Mouse (Mus musculus): Measurements from ENCODE around the gene Hpca.

Gene Hpca

DNA sequence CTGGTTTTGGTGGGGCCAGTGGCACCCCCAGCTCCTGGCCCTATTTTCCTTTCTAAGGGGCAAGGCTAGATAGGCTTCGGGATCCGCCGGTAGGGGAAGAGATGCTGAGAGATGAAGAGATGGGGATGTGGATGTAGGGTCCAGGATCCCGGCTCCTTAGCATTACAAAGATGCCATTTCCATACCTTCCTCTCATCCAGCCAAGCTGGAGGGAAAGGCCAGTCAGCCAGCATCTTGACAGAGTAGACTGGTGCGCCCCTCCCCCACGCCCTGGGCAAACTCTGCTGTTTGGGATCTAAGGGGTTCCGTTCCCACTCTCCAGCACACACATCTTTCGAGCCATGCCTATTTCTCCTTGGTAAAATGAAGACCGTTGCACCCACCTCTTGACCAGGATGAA, 15.8 kb downstream of the Hpca start:
- no peak for DNase-seq

DNA sequence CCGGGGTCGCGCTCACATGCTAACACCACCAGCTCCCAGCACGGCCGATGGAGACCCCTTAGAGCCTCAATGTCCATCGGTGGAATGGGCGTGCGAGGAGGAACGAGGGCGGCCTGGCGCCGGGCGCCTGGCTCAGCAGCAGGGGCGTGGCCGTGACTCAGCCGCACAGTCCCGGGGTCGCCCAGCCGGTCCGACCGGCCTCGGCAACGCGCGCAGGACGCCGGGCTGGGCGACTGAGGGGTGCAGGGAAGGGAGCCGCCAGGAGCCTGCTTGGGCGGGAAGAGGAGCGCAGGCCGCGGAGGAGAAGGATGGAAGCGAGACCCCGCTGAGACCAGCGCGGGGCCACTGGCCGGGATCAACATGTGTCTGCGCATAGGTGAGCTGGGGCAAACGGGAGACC, 16.5 kb downstream of the Hpca start, which contains the start of gene Tmem54:
TSS of gene Tmem54 (plus strand) at position 193 of the 400 bp plus-strand sequence.
- DNase-seq, result no peak

DNA sequence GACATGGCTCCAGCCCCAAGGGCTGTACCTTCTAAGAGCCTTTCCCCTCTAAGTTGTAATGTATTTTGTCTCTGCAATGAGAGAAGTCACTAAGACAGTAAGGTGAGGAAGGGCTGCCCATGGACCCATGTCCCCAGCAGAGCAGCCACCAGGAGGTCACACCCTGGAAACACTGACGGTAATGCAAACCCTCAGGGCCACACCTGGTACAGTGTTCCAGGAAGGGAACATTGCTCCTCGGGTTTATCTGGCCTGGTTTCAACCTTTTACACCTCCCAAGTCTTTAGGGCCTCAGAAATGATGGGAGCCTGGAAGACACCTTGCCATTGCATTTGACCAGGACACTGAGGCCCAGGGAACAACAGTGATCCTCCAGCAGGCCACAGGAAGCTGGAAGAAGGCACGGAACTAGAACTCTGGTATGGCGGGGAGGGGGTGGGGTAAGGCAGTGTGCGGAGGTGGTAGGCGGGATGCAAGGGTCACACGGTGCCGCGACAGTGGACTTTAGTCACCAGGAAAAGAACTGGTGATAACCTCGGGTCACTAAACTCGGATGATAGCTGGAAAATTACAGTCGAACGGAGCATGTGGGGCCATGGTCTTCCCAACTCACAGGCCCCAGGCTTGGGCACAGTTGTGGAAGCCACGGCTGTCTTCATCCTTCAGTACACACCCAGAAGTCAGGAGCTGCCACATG, 19.6 kb downstream of the Hpca start:
- DNase-seq, result no peak

DNA sequence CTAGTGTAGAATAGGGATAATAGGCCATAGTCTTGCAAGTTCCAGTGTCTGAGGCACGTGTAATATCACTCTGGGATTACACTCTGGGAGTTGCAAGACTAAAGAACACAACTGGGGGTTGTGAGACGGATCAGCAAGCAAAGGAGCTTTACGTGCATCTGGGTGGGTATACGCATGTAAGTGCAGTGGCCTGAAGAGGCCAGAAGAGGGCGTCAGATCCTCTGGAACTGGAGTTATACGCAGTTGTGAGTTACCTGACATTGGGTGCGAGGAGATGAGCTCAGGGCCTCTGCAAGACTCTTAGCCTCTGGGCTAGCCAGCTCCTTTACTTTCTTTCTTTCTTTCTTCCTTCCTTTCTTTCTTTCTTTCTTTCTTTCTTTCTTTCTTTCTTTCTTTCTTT, 24.8 kb downstream of the Hpca start:
- no peak for DNase-seq

DNA sequence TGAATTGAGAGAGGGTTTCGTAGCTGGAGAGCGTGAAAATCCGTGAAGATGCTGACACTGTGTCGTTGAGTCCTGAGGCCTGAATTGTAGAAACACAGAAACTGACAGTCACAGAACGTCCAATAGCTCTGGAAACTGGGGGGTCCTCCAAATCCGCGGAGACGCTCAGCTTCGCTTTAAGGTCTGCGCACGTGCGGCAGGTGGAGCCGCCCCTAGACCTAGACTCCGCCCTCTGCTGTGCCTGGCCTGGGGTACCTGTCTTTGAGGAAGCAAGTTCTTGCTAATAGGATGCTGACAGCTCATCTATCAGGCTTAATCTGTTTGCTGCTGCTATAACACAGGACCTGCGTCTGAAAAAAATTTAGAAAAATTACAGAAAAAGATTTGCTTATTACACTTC, 26.6 kb downstream of the Hpca start:
- no peak for DNase-seq

DNA sequence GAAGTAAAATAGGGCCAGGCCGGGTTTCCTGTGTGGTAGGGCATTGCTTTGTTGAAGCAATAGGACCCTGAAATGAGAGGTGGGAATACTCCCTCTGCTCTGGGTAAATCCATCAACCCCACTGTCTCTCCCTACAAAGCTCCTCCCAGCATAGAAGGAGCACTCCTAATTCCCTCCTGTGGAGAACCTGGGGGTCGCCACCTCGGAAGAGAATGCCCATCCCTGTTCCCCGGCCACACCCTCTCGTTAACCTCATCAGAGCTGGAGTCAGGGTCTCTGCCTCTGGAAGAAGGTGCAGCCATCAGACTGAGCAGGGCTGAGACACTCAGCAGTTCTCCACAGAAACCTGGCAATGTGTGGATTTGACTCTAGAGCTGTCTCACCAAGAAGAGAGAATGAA, 34.0 kb downstream of the Hpca start:
- DNase-seq, result no peak

DNA sequence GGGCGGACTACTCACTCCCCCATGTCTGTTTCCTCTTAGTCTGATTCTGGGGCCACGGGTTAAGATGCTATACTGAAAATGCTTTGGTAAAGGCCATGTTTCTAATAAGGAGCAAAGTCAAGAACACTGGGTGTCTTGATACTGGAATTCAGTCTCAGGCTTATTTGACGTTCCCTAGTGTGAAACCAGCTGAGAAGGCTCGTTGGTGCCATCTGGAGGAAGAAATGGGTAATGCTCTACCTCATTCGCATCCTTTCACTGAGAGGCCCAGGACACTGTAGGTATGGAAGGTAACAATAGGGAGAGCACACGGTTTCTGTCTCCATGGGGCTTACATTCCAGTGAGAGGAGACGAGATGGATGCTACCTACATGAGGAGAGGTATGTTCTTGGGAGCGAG, 35.8 kb downstream of the Hpca start:
- DNase-seq, result no peak

DNA sequence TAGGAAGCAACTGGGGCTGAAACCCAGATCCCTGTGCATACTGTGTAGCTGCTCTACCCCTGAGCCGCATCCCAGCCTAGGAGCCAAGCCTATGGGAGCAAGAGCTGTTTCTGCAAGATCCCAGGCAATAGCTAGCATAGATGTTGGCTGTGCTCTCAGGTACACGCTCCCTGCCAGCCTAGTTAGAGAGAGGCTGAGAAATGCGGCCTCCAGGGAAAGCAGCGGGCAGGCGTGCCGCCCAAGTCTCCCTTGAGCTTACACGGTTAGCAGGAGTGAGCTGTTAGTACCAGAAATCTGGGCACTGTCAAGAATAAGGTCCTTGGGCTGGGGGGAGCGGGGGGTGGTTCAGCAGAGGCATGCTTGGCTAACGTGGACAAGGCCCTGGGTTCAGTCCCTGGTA, 36.9 kb downstream of the Hpca start:
- no peak for DNase-seq

DNA sequence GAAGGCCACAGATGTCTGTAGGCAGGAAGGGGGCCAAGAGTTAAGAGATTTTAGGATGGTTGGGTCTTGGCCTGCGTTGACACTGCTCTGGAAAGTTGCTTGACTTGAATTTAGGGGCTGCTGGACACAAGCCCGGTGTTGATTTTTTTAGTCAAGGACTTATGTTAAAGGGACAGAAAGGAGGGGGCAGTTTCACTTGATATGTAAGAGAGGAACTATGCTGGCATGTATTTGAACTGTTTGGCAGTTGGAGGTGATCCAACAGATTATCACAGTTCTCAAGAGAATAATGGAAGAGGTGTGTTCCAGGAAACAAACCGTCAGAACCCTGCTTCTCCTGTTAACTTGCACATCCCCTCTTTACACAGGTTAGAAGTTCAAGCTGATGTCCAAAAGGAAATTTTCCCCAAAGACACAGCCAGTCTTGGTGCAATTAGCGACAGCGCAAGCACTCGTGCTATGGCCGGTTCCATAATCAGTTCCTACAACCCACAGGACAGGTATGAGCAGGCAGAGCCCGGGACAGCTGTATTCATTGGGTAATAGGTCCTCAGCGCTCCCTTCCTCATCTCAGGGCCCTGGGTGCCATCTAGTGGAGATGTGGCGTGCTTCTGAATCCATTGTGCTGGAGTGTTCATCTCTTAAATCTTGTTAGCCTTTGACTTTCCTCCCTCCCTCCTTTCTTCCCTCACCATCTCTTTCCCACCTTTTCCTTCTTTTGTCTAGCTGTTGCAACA, 39.3 kb downstream of the Hpca start:
- DNase-seq, result peak; percentile 96

DNA sequence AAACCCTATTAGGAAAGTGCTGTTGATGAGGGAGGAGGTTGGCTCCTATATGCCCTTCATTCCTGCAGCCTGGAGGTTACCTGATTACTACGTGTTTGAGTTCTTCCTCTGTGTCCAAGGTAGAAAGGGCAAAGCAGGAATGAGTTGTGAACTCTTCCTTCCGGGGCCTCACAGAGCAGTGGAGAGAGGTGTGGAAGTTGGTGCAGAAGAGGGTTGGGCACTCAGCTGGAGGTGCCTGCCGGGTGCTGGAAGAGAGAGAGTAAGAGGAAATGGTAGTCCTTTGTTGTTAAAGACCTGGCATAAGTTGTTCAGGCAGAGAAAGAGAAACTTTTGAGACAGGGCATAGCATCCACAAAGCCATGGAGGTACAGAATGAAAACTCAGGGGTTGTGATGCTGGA, 39.9 kb downstream of the Hpca start:
- DNase-seq, result no peak

DNA sequence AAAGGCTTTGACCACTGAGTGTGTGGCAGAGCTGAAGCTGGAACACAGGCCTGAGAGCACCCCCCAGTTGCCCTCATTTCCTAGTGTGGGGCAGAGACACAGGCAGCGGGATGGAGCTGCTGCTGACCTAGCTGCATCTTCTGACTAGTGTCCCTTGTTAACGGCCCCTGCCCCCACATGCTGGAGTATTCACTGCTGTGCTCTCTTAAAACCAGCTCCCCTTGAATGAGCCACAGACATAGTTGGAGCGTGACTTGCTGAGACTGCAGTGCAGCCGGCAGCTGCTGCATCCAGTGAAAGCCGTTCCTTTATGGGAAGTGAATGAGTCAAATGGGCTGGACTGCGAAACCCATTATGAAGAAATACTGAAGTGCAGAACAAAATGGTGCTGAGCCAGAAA, 40.3 kb downstream of the Hpca start:
- peak; percentile 94 for DNase-seq

DNA sequence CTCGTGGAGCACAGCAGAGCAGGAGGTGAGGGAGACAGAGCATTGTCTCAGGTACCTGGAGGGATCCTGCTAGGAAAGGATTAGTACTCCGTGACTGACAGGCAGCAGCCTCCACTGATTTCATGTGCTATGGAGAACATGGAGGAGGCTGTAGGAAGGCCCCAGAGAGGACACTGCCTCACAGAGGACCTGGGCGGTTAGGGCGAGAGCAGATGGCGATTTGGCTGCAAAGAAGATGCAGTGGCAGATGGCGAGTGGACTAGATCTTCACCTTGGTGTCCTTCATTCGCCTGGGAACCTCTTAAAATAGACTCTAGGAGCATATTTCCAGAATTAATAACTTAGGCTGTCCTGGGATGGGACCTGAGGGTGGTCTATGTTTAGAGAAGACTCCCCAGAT, 40.8 kb downstream of the Hpca start:
- DNase-seq, result no peak

DNA sequence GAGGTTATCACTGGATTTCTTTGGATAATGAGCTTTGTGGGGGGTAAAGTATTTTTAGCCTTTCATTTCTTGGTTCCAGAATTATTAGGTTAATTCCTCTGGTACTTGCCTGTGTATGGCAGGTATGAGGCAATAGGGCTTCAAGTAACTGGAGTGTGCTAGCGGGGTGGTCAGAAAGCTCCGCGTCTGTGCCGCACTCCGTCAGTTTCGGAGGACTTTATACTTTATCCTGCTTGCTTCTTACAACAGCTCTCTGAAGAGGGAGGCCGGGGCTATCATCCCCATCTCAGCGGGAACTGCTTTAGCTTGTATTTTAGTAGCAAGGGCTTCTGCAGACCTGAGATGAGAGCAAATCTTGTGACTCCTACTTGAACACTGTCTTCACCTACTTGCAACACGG, 42.7 kb downstream of the Hpca start:
- no peak for DNase-seq

DNA sequence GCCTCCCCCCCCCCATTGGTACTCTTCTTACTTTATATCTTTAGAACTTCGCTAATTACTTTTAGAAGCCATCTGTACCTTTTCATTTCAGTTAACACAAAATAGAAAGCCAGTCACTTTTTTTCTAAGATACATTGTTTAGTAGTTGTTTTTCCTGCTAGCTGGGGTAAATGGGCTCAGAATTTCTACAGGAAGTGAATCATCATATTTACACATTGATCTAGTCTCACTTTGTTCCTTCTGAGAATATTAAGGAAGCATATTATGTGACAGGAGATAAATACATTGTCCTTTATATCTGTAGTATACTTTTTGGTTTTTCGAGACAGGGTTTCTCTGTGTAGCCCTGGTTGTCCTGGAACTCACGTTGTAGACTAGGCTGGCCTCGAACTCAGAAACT, 53.0 kb downstream of the Hpca start:
- no peak for DNase-seq

DNA sequence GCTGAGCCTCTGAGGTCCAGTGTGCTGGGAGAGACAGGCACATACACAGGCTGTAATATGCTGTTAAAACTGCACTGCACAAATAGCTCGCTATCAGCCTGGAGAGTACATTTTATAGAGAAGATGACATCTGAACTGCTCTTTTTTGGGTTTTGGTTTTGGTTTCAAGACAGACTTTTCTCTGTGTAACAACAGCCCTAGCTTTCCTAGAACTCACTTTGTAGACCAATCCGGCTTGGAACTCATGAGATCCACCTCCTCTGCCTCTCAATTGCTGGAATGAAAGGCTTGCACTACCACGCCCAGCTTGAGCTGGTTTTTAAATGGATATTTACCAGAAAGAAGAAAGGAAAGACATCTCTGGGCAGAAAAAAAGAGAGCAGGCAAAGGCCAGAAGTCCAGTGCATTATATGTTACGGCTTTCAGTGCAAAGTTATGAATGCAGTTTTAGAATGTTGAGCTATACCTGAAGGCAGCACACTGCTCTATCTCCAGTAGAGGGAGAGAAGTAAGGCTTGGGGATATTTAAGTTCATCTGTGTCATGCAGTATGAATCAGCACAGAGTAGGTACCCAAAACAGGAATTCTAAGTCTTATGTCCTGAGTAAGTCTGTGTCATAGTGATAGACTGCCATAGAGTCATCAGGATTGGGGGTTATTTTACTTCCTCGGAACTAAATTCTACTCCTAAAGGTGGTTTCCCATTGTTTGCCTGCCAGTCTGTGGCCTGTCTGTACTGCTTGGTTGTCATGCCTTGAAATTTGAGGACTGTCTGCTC, 54.0 kb downstream of the Hpca start:
- DNase-seq, result no peak

DNA sequence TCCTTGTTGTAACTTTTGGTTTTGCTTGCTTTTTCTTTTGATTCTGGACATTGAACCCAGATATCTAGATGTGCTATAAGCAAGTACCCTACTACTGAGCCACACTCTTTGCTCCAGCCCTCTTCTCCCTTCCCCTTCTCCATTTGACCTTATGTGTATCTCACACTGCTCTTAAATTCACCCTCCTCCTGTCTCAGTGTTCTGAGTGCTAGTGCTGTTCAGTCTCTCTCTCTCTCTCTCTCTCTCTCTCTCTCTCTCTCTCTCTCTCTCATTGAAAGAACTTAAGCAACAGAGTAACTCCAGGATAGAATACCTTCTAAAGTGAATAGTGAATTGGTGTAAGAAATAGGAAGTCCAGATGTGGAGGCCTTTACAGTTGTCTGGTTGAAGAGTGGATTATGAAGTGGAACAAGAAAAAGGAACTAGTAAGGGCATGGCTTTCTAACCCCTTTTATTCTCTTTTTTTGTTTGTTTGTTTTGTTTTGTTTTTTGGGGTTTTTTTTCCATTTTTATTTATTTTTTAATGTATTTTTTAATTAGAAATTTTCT, 56.1 kb downstream of the Hpca start:
- no peak for DNase-seq

DNA sequence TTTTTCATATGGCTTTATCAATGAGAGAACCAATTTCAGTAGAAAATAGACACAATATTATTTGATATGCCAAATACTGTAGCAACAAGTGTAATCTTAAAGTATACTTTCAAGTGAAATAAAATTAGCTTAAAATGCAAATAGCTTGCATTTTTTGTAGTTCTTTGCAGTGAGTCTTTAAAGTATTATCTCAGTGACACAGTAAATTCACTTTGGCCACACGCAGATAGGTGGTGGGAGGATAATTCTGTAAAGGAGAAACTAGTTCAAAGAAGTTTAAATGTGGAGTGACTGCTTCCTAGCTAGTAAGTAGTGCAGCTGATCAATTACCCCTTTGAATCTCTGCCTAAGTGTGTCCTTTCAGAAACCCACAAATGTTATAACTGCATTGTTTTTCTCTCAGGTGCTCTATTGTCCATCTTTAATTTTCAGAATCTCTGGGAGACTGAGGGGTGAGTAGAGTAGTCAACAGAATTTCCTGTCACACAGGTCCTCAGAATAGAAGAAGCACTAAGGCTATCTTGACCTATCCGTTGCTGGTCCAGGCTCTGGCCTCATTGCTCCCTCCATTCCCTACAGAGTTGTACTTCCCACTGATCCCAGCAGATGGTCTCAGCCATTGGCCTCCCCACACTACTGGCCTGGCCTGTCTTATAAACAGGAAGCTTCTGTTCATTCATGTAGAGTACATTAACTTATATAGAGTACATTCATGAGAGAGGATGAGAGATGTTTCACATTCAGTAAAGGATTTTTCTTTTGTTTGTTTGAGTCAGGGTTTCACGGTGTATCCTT, 59.4 kb downstream of the Hpca start:
- no peak for DNase-seq
